Mouse (Mus musculus): Measurements from ENCODE around the gene Hypk. TPM values are rescaled to one million over a fixed set of nuclear protein-coding genes. Genes with fewer than 3 reads are reported as not detected.

The Hypk gene
- 61.7 and 70.9 TPM in 2 replicates for polyA plus RNA-seq (2015; fragmentation: Nextera tagmentation; extraction: Ambion mirVana)

GRCm38 (mm10) chr2:121452990-121453389, at the start of gene Hypk:
Gene Hypk, plus strand, starts transcription at chr2:121453290.
- Histone ChIP-seq H3K9me3 (ENCODE audit: low read length) (no peaks in the 10 kb centered on the region), H3K4me2 (replicated peaks; ENCODE audit: low read depth, low read length) (no peak within 1 kb of the TSS), H3K27me3 (replicated peaks; ENCODE audit: insufficient read depth, low read length) (no peaks in the 10 kb centered on the region), H3K9ac (replicated peaks; ENCODE audit: low read depth) (no peak within 1 kb of the TSS), H3K4me1 (ENCODE audit: insufficient read depth, low read depth, low read length) (peaks cover 9% of the 10 kb centered on the region; the same call in 1 of the 2 replicates), H3K36me3 (ENCODE audit: insufficient read depth, low read length) (no peaks in the 10 kb centered on the region; the same call in 1 of the 2 replicates), H3K27ac (ENCODE audit: low read length) (no peak within 1 kb of the TSS), H3K4me3 (ENCODE audit: low read depth, low read length) (no peak within 1 kb of the TSS)
- DNase-seq (ENCODE audit: low spot score) (no peak), ATAC-seq (no peak)
- TF ChIP-seq EP300 (IDR thresholded peaks at IDR 0.05) (no peak), CTCF (IDR thresholded peaks at IDR 0.05) (no peak)
- WGBS, result 46% methylated on average over 4 of the region's 4 CpGs

- no peak overlapping the region for H3K4me3 ChIP-seq (ENCODE audit: low read depth, low read length)
- no peaks in the 10 kb centered on the region for H3K36me3 ChIP-seq (ENCODE audit: insufficient read depth, low read length)
- ATAC-seq, result no peak; the same call in 1 of the 2 replicates
- no peak for TF ChIP-seq CTCF (IDR thresholded peaks at IDR 0.05)
- no peak for TF ChIP-seq EP300 (IDR thresholded peaks at IDR 0.05)
- no peaks in the 10 kb centered on the region for H3K27me3 ChIP-seq (replicated peaks; ENCODE audit: insufficient read depth, low read length)
- H3K27ac ChIP-seq (ENCODE audit: low read length), result no peak overlapping the region
- H3K9ac ChIP-seq (replicated peaks; ENCODE audit: low read depth), result no peak overlapping the region
- H3K4me2 ChIP-seq (replicated peaks; ENCODE audit: low read depth, low read length), result no peak overlapping the region
- H3K9me3 ChIP-seq (ENCODE audit: low read length), result no peaks in the 10 kb centered on the region
- no peaks in the 10 kb centered on the region for H3K4me1 ChIP-seq (ENCODE audit: insufficient read depth, low read depth, low read length)
- peak; percentile 16 for DNase-seq (ENCODE audit: low spot score)
These were observed 49.8 kb upstream of the Hypk start for GRCm38 (mm10) chr2:121403296-121403695.

- TF ChIP-seq EP300 (IDR thresholded peaks at IDR 0.05) (no peak), CTCF (IDR thresholded peaks at IDR 0.05) (peak; percentile 62)
- no peaks in the 10 kb centered on the region for H3K36me3 ChIP-seq (ENCODE audit: insufficient read depth, low read length)
- no peaks in the 10 kb centered on the region for H3K9me3 ChIP-seq (ENCODE audit: low read length)
- H3K27ac ChIP-seq (ENCODE audit: low read length), result no peak overlapping the region
- no peak overlapping the region for H3K4me2 ChIP-seq (replicated peaks; ENCODE audit: low read depth, low read length)
- 26% methylated on average over 4 of the region's 4 CpGs for WGBS
- no peaks in the 10 kb centered on the region for H3K4me1 ChIP-seq (ENCODE audit: insufficient read depth, low read depth, low read length)
- no peak overlapping the region for H3K4me3 ChIP-seq (ENCODE audit: low read depth, low read length)
- ATAC-seq (peak; percentile 28; the same call in 1 of the 2 replicates), DNase-seq (ENCODE audit: low spot score) (peak; percentile 43)
- H3K27me3 ChIP-seq (replicated peaks; ENCODE audit: insufficient read depth, low read length), result no peaks in the 10 kb centered on the region
- H3K9ac ChIP-seq (replicated peaks; ENCODE audit: low read depth), result no peak overlapping the region
These were observed 44.9 kb upstream of the Hypk start for GRCm38 (mm10) chr2:121408160-121408559.

- peak overlapping the region; percentile 71 for H3K4me2 ChIP-seq (replicated peaks; ENCODE audit: low read depth, low read length)
- WGBS, result 4% methylated on average over 4 of the region's 4 CpGs
- H3K36me3 ChIP-seq (ENCODE audit: insufficient read depth, low read length), result no peaks in the 10 kb centered on the region
- 0 out of 2 replicates have a peak, but pooled peaks have one; percentile 1 for ATAC-seq
- TF ChIP-seq CTCF (IDR thresholded peaks at IDR 0.05), result no peak
- no peak for TF ChIP-seq EP300 (IDR thresholded peaks at IDR 0.05)
- H3K9me3 ChIP-seq (ENCODE audit: low read length), result no peaks in the 10 kb centered on the region
- peak overlapping the region; percentile 97 for H3K27ac ChIP-seq (ENCODE audit: low read length)
- H3K4me3 ChIP-seq (ENCODE audit: low read depth, low read length), result peak overlapping the region; percentile 93
- DNase-seq (ENCODE audit: low spot score), result no peak
- peaks cover 12% of the 10 kb centered on the region; the same call in 1 of the 2 replicates for H3K4me1 ChIP-seq (ENCODE audit: insufficient read depth, low read depth, low read length)
- no peaks in the 10 kb centered on the region for H3K27me3 ChIP-seq (replicated peaks; ENCODE audit: insufficient read depth, low read length)
- peak overlapping the region; percentile 99 for H3K9ac ChIP-seq (replicated peaks; ENCODE audit: low read depth)
These were observed 40.2 kb upstream of the Hypk start for GRCm38 (mm10) chr2:121412843-121413386.

- DNase-seq (ENCODE audit: low spot score) (peak; percentile 99), ATAC-seq (peak; percentile 99)
- WGBS, result 2% methylated on average over 64 of the region's 68 CpGs
- H3K4me2 ChIP-seq (replicated peaks; ENCODE audit: low read depth, low read length), result peak within 1 kb of the TSS; percentile 71
- H3K4me1 ChIP-seq (ENCODE audit: insufficient read depth, low read depth, low read length), result peaks cover 12% of the 10 kb centered on the region; the same call in 1 of the 2 replicates
- H3K4me3 ChIP-seq (ENCODE audit: low read depth, low read length), result peak within 1 kb of the TSS; percentile 93
- no peaks in the 10 kb centered on the region for H3K27me3 ChIP-seq (replicated peaks; ENCODE audit: insufficient read depth, low read length)
- TF ChIP-seq EP300 (IDR thresholded peaks at IDR 0.05) (no peak), CTCF (IDR thresholded peaks at IDR 0.05) (peak; percentile 60)
- H3K36me3 ChIP-seq (ENCODE audit: insufficient read depth, low read length), result no peaks in the 10 kb centered on the region
- no peaks in the 10 kb centered on the region for H3K9me3 ChIP-seq (ENCODE audit: low read length)
- H3K9ac ChIP-seq (replicated peaks; ENCODE audit: low read depth), result peak within 1 kb of the TSS; percentile 99
- peak within 1 kb of the TSS; percentile 97 for H3K27ac ChIP-seq (ENCODE audit: low read length)
These were observed 39.6 kb upstream of the Hypk start, which contains the start of the genes Pdia3 and Catsper2 for GRCm38 (mm10) chr2:121413387-121414042. Gene Pdia3, plus strand, starts transcription at chr2:121413775. Gene Catsper2, minus strand, starts transcription at chr2:121413792.

- peak overlapping the region; percentile 99 for H3K9ac ChIP-seq (replicated peaks; ENCODE audit: low read depth)
- H3K4me3 ChIP-seq (ENCODE audit: low read depth, low read length), result peak overlapping the region; percentile 93
- WGBS, result 2% methylated on average over 31 of the region's 32 CpGs
- TF ChIP-seq EP300 (IDR thresholded peaks at IDR 0.05) (no peak), CTCF (IDR thresholded peaks at IDR 0.05) (no peak)
- no peaks in the 10 kb centered on the region for H3K9me3 ChIP-seq (ENCODE audit: low read length)
- H3K36me3 ChIP-seq (ENCODE audit: insufficient read depth, low read length), result no peaks in the 10 kb centered on the region
- ATAC-seq (peak; percentile 32), DNase-seq (ENCODE audit: low spot score) (peak; percentile 66)
- H3K4me1 ChIP-seq (ENCODE audit: insufficient read depth, low read depth, low read length), result peaks cover 12% of the 10 kb centered on the region; the same call in 1 of the 2 replicates
- H3K27me3 ChIP-seq (replicated peaks; ENCODE audit: insufficient read depth, low read length), result no peaks in the 10 kb centered on the region
- peak overlapping the region; percentile 71 for H3K4me2 ChIP-seq (replicated peaks; ENCODE audit: low read depth, low read length)
- peak overlapping the region; percentile 97 for H3K27ac ChIP-seq (ENCODE audit: low read length)
These were observed 38.9 kb upstream of the Hypk start for GRCm38 (mm10) chr2:121414139-121414685.

Measured in lung, postnatal 0 days (tissue).